Mouse (Mus musculus): ENCODE measurements around the gene Ripply3.

DNA sequence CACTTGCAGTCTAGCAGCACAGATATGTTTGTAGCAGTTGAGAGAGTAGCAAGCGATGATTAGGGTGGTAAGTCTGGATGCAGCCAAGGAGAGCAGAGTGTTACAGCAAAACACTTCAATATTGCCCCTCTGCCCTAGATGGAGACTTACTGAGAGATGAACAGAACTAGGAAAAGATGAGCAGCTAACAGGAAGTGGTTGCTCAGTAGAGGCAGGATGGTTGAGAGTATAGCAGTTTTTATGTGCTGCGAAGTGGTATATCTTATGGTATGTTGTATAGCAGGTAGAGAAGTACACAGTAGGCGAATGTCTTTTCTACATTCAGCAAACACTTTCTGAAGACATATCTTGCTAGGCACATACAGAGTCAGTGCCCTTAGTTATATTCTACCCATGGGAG lies 55.1 kb downstream of the Ripply3 start:
- TF ChIP-seq POLR2A (IDR thresholded peaks at IDR 0.05; ENCODE audit: low read depth, low read length) (no peak), NRF1 (IDR thresholded peaks at IDR 0.05; ENCODE audit: low read depth, low read length) (no peak), JUND (conservative IDR thresholded peaks at IDR 0.05; ENCODE audit: low read depth, low read length) (no peak), EP300 (IDR thresholded peaks at IDR 0.05; ENCODE audit: low read length) (no peak), CTCF (conservative IDR thresholded peaks at IDR 0.05 in 1 of 2, IDR thresholded peaks at IDR 0.05 in 1 of 2; ENCODE audit: low read depth in 2 of 2, low read length in 2 of 2) (no peak), CHD2 (IDR thresholded peaks at IDR 0.05; ENCODE audit: low read length) (no peak), HCFC1 (IDR thresholded peaks at IDR 0.05; ENCODE audit: low read depth, low read length) (no peak), ZC3H11A (IDR thresholded peaks at IDR 0.05; ENCODE audit: low read depth, low read length) (no peak), TBP (conservative IDR thresholded peaks at IDR 0.05; ENCODE audit: low read depth, low read length) (no peak), KAT2A (IDR thresholded peaks at IDR 0.05; ENCODE audit: insufficient replicate concordance, low read length) (no peak)

Measured in CH12.LX (cell line).